Mouse (Mus musculus) heart, embryonic 14.5 days (tissue): ENCODE results near the gene Rab35. TPM values are rescaled to one million over a fixed set of nuclear protein-coding genes. Genes with fewer than 3 reads are reported as not detected.
A peak's percentile ranks its signal among the peaks of the same experiment; 100 is the strongest.

Experiments
- ATAC-seq: fragments of 200-750 bp; cut with Nextera tagmentation; 2 replicates; pipeline ENCODE4 v1.8.0; 2017; ENCODE audit warnings: low read depth, moderate TSS enrichment; ENCODE audit not compliant: insufficient number of reproducible peaks, insufficient read depth, low FRiP score
- H3K27ac ChIP-seq, 2 experiments: fragments of 200-500 bp in 1 of 2; fragments of 300-500 bp in 1 of 2; sonication (generic) in 1 of 2; replicated peaks in 1 of 2; 2 replicates each; pipeline ENCODE4 v1.5.1; 2012 to 2014; ENCODE audit warnings: low read depth in 2 of 2, low read length in 2 of 2, control low read depth in 1 of 2, mild to moderate bottlenecking in 1 of 2, mixed read lengths in 1 of 2; ENCODE audit not compliant: control insufficient read depth in 1 of 2, insufficient read depth in 1 of 2
- H3K27me3 ChIP-seq: fragments of 300-500 bp; sonication (generic); 2 replicates; pipeline ENCODE4 v1.6.1; 2014; ENCODE audit warnings: mild to moderate bottlenecking, low read length, control low read depth; ENCODE audit not compliant: control insufficient read depth, insufficient read depth
- H3K36me3 ChIP-seq: fragments of 300-500 bp; sonication (generic); 2 replicates; pipeline ENCODE4 v1.6.1; 2014; ENCODE audit warnings: mild to moderate bottlenecking, control low read depth, low read length, mixed read lengths; ENCODE audit not compliant: control insufficient read depth, insufficient read depth
- H3K4me1 ChIP-seq, 2 experiments: fragments of 200-500 bp in 1 of 2; fragments of 300-500 bp in 1 of 2; sonication (generic) in 1 of 2; 2 replicates each; pipeline ENCODE4 v1.6.1; 2012 to 2014; ENCODE audit warnings: low read length in 2 of 2, control low read depth in 1 of 2, mixed read lengths in 1 of 2; ENCODE audit not compliant: control insufficient read depth in 2 of 2, insufficient read depth in 2 of 2
- H3K4me2 ChIP-seq: fragments of 300-500 bp; sonication (generic); 2 replicates; pipeline ENCODE4 v1.6.1; 2014; ENCODE audit warnings: mild to moderate bottlenecking, low read length
- H3K4me3 ChIP-seq, 2 experiments: fragments of 200-500 bp in 1 of 2; fragments of 300-500 bp in 1 of 2; sonication (generic) in 1 of 2; 2 replicates each; pipeline ENCODE4 v1.5.1; 2012 to 2014; ENCODE audit warnings: low read length in 2 of 2, mild to moderate bottlenecking in 2 of 2, control low read depth in 1 of 2, low read depth in 1 of 2, moderate library complexity in 1 of 2; ENCODE audit not compliant: control insufficient read depth in 1 of 2, insufficient read depth in 1 of 2
- H3K9ac ChIP-seq: fragments of 300-500 bp; sonication (generic); 2 replicates; pipeline ENCODE4 v1.6.1; 2014; ENCODE audit warnings: mild to moderate bottlenecking, low read length
- H3K9me3 ChIP-seq: fragments of 300-500 bp; sonication (generic); 2 replicates; pipeline ENCODE4 v1.6.1; 2016; ENCODE audit warnings: low read length, control low read depth; ENCODE audit not compliant: control insufficient read depth
- whole genome bisulfite sequencing: fragments of 180-500 bp; shearing (Covaris S2); extraction: QIAGEN DNeasy Blood & Tissue Kit; methylation state at CpG from one replicate; pipeline ENCODE4 v1.1.7; 2014; 5-methylcytosine and 5-hydroxymethylcytosine counted together
- polyA plus RNA-seq: library from polyadenylated mRNA; unstranded; fragments of >200 nt; fragmentation: Nextera tagmentation; extraction: Ambion mirVana; gene quantifications from 2 replicates; pipeline ENCODE4 v1.2.1, GENCODE M21; 2014

Gene Rab35
- polyA plus RNA-seq, 1 experiment from 2014 or later: 20.1 TPM

GRCm38 (mm10) chr5:115657234-115657633 is 25.5 kb downstream of the Rab35 start:
- WGBS: 75% methylated on average over 1 of the region's 1 CpGs
- no peak overlapping the region for H3K27ac ChIP-seq
- H3K4me3 ChIP-seq: no peak overlapping the region
- no peak overlapping the region for H3K9ac ChIP-seq
- no peaks in the 10 kb centered on the region for H3K9me3 ChIP-seq
- no peak for ATAC-seq
- peaks cover 0 to 3% of the 10 kb centered on the region in 2 experiments; a peak in 2 of 4 replicates for H3K4me1 ChIP-seq
- no peak overlapping the region for H3K4me2 ChIP-seq
- H3K36me3 ChIP-seq: no peaks in the 10 kb centered on the region
- no peaks in the 10 kb centered on the region; the same call in 1 of the 2 replicates for H3K27me3 ChIP-seq

- H3K4me3 ChIP-seq: no peak overlapping the region
- no peak overlapping the region for H3K27ac ChIP-seq
- no peaks in the 10 kb centered on the region for H3K9me3 ChIP-seq
- 52% methylated on average over 6 of the region's 6 CpGs for WGBS
- ATAC-seq: no peak
- no peak overlapping the region for H3K9ac ChIP-seq
- H3K36me3 ChIP-seq: no peaks in the 10 kb centered on the region
- no peak overlapping the region for H3K4me2 ChIP-seq
- no peaks in the 10 kb centered on the region for H3K4me1 ChIP-seq
- no peaks in the 10 kb centered on the region; the same call in 1 of the 2 replicates for H3K27me3 ChIP-seq
Measured at GRCm38 (mm10) chr5:115658352-115658751, 26.6 kb downstream of the Rab35 start.

- Histone ChIP-seq H3K9me3 (no peaks in the 10 kb centered on the region), H3K4me2 (peak overlapping the region; percentile 26), H3K36me3 (no peaks in the 10 kb centered on the region), H3K4me1 (no peaks in the 10 kb centered on the region), H3K4me3 (no peak overlapping the region), H3K27ac (no peak overlapping the region), H3K9ac (no peak overlapping the region), H3K27me3 (no peaks in the 10 kb centered on the region; the same call in 1 of the 2 replicates)
- WGBS: 38% methylated on average over 22 of the region's 22 CpGs
- no peak; the same call in 1 of the 2 replicates for ATAC-seq
Measured at GRCm38 (mm10) chr5:115662658-115663057, 30.9 kb downstream of the Rab35 start.

GRCm38 (mm10) chr5:115666366-115667065 is 34.8 kb downstream of the Rab35 start:
- 65% methylated on average over 8 of the region's 8 CpGs for WGBS
- Histone ChIP-seq H3K4me1 (no peaks in the 10 kb centered on the region; a peak in 1 of 4 replicates), H3K9me3 (no peaks in the 10 kb centered on the region), H3K4me3 (no peak overlapping the region), H3K27me3 (no peaks in the 10 kb centered on the region), H3K27ac (no peak overlapping the region), H3K4me2 (no peak overlapping the region), H3K36me3 (no peaks in the 10 kb centered on the region), H3K9ac (no peak overlapping the region)
- ATAC-seq: no peak

- Histone ChIP-seq H3K27me3 (no peaks in the 10 kb centered on the region), H3K9me3 (no peaks in the 10 kb centered on the region), H3K36me3 (no peaks in the 10 kb centered on the region), H3K9ac (no peak overlapping the region), H3K4me1 (no peaks in the 10 kb centered on the region; a peak in 1 of 4 replicates), H3K4me2 (no peak overlapping the region), H3K4me3 (no peak overlapping the region), H3K27ac (no peak overlapping the region)
- ATAC-seq: no peak
- 77% methylated on average over 8 of the region's 8 CpGs for WGBS
Measured at GRCm38 (mm10) chr5:115667210-115667609, 35.5 kb downstream of the Rab35 start.

- H3K9me3 ChIP-seq: no peaks in the 10 kb centered on the region
- H3K4me2 ChIP-seq: no peak overlapping the region
- no peak overlapping the region for H3K27ac ChIP-seq
- WGBS: 19% methylated on average over 7 of the region's 7 CpGs
- H3K27me3 ChIP-seq: no peaks in the 10 kb centered on the region
- H3K4me3 ChIP-seq: no peak overlapping the region
- no peak overlapping the region for H3K9ac ChIP-seq
- no peak for ATAC-seq
- no peaks in the 10 kb centered on the region; a peak in 1 of 4 replicates for H3K4me1 ChIP-seq
- H3K36me3 ChIP-seq: no peaks in the 10 kb centered on the region
Measured at GRCm38 (mm10) chr5:115667894-115668293, 36.2 kb downstream of the Rab35 start.

- no peak overlapping the region for H3K27ac ChIP-seq
Measured at GRCm38 (mm10) chr5:115668986-115669385, 37.3 kb downstream of the Rab35 start.

GRCm38 (mm10) chr5:115669974-115670373 is 38.3 kb downstream of the Rab35 start:
- 80% methylated on average over 11 of the region's 11 CpGs for whole genome bisulfite sequencing
- no peak for ATAC-seq
- H3K4me3 ChIP-seq: no peak overlapping the region
- H3K9me3 ChIP-seq: no peaks in the 10 kb centered on the region
- H3K27ac ChIP-seq: no peak overlapping the region
- no peaks in the 10 kb centered on the region for H3K27me3 ChIP-seq
- no peak overlapping the region for H3K9ac ChIP-seq
- H3K36me3 ChIP-seq: no peaks in the 10 kb centered on the region
- H3K4me2 ChIP-seq: no peak overlapping the region
- H3K4me1 ChIP-seq: no peaks in the 10 kb centered on the region; a peak in 1 of 4 replicates

More at GRCm38 (mm10) chr5:115668986-115669385, 37.3 kb downstream of the Rab35 start:
- 82% methylated on average over 12 of the region's 12 CpGs for WGBS
- H3K4me2 ChIP-seq: no peak overlapping the region
- no peaks in the 10 kb centered on the region for H3K27me3 ChIP-seq
- H3K4me1 ChIP-seq: no peaks in the 10 kb centered on the region; a peak in 1 of 4 replicates
- H3K9me3 ChIP-seq: no peaks in the 10 kb centered on the region
- ATAC-seq: no peak
- no peak overlapping the region for H3K9ac ChIP-seq
- no peaks in the 10 kb centered on the region for H3K36me3 ChIP-seq
- H3K4me3 ChIP-seq: no peak overlapping the region
